Mouse (Mus musculus) CD4-positive, CD25-positive, alpha-beta regulatory T cell, adult 4 months (primary cell): ENCODE results near the gene Ncs1. TPM values are rescaled to one million over a fixed set of nuclear protein-coding genes. Genes with fewer than 3 reads are reported as not detected.

Experiments used
- ATAC-seq: one replicate; pipeline ENCODE4 v1.8.0; 2017
- polyA plus RNA-seq, 2 experiments: library from polyadenylated mRNA; unstranded; fragments of 100-300 nt; shearing (Covaris generic); gene quantifications; one replicate each; pipeline ENCODE4 v1.2.1; 2017

The Ncs1 gene
- polyA plus RNA-seq, 2 experiments from 2014 or later = 0.63 to 1.4 TPM

DNA sequence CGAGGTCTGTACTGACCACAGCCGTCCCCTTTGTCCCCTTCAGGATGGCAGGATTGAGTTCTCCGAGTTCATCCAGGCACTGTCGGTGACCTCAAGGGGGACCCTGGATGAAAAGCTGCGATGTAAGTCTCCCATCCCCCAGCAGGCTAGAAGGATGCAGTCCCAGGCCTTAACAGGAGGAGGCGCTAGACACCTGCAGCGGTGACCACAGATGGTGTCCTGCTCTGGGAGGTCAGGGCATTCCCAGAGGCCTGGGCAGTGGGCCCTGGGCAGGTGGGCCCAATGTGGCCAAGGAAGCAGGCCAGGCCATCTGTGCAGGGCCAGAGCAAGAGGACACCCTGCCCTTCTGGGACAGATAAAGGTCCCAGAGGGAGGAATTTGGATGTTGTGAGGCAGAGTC, 36.6 kb downstream of the Ncs1 start:
- ATAC-seq = no peak

DNA sequence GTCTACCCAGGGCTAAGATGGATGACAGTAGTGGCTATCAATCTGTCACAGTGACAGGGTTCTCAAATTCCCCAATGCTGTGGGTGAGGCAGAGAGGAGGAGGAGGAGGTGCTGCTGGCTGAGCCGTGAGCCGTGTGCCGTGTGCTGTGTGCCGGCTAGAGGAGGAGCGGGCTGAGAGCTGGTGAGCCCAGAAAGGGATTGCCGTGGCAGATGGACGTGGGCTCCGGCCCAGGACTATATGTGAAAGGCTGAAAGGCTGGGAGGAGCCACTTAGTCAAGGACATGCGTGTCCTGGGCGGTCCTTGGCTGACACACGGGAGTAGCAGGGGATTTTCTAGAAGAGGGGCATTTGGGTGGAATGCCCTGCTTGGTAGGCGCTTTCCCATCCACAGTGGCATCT, 37.3 kb downstream of the Ncs1 start:
- ATAC-seq = no peak

- ATAC-seq = no peak
Observed at GRCm38 (mm10) chr2:31284531-31284930, 38.9 kb downstream of the Ncs1 start.

- no peak for ATAC-seq
Observed at GRCm38 (mm10) chr2:31291421-31291820, 45.8 kb downstream of the Ncs1 start.

DNA sequence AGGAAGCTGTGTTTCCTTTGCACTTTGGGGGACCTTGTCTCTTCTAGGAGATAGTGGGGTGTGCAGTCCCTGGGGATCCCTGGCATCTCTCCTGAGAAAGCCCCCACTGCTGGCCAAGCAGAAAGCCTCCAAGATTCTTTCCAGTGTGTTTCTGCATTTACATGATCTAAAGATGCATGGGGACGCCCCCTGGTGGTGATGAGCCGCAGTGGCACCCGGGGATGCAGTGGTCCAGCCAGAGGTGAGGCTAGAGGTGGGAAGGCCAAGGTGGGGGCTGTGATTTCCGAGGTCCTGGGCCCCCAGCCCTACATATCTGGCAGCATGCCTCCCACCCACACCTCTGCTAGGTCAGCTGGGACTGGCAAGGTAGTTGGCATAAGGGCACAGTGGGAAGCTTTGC, 49.4 kb downstream of the Ncs1 start:
- no peak for ATAC-seq

- no peak for ATAC-seq
Observed at GRCm38 (mm10) chr2:31296395-31296794, 50.8 kb downstream of the Ncs1 start.

DNA sequence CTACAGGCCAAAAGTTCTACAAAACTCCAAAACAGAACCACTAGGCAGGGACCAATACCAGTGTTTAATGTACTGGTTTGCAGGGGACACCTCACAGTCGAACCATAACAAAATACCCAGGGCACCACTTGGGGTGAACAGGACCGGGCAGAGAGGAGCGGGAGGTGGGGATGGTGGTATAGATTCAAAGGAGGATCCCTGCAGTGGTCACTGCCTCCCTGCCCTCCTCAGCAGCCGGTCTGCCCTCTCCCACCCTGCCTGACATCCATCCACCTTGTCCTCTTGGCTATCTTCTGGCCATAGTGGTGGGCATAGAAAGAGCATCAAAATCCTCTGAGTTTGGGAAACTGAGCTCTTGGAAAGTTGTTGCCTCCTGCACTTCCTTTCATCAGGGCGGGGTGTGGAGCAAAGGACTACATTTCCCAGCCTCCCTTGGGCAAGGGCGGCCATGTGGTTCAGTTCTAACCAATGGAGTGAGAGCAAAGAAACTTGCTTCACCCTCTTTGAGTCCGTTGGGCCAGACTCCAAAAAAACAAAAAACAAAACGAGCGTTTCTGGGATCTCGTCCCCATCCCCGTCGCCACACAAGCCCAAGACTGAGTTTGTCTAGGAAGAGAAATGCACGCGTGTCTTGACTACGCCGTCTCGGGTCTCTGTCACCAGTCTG, 52.1 kb downstream of the Ncs1 start:
- ATAC-seq = peak; percentile 98

- no peak for ATAC-seq
Observed at GRCm38 (mm10) chr2:31298814-31299213, 53.2 kb downstream of the Ncs1 start.

- no peak for ATAC-seq
Observed at GRCm38 (mm10) chr2:31299266-31299665, 53.6 kb downstream of the Ncs1 start.

GRCm38 (mm10) chr2:31299996-31300395, 54.4 kb downstream of the Ncs1 start:
- no peak for ATAC-seq

GRCm38 (mm10) chr2:31303177-31303576, 57.6 kb downstream of the Ncs1 start:
- ATAC-seq = peak; percentile 71

GRCm38 (mm10) chr2:31304191-31304590, 58.6 kb downstream of the Ncs1 start:
- no peak for ATAC-seq

GRCm38 (mm10) chr2:31304801-31305665, 59.4 kb downstream of the Ncs1 start:
- no peak for ATAC-seq

GRCm38 (mm10) chr2:31305684-31306083, 60.1 kb downstream of the Ncs1 start:
- no peak for ATAC-seq

- ATAC-seq = no peak
Observed at GRCm38 (mm10) chr2:31308257-31308656, 62.6 kb downstream of the Ncs1 start.

- ATAC-seq = no peak
Observed at GRCm38 (mm10) chr2:31309549-31309948, 63.9 kb downstream of the Ncs1 start.

GRCm38 (mm10) chr2:31314007-31314465, 68.4 kb downstream of the Ncs1 start, which contains the start of gene Hmcn2:
TSS of gene Hmcn2 (plus strand) at chr2:31314415.
- ATAC-seq = no peak

GRCm38 (mm10) chr2:31318162-31318561, 72.5 kb downstream of the Ncs1 start:
- no peak for ATAC-seq

- no peak for ATAC-seq
Observed at GRCm38 (mm10) chr2:31319200-31319599, 73.6 kb downstream of the Ncs1 start.

DNA sequence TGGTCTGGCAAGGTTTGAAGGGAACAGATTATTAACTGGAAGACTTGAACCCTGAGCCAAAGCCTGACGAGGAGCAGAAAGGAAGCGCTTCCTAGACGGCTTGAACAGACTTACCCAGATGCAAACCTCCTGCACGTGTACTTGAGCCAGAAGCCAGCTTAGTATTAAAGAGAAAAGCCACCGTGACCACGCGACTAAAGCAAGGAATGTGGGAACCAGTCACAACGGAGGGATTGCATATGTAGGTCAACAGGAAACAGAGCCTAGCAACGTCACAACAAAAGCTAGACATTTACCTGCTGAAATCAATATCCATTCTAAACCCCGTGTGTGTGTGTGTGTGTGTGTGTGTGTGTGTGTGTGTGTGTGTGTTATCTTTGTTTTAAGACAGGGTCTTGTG, 81.6 kb downstream of the Ncs1 start:
- ATAC-seq = no peak

DNA sequence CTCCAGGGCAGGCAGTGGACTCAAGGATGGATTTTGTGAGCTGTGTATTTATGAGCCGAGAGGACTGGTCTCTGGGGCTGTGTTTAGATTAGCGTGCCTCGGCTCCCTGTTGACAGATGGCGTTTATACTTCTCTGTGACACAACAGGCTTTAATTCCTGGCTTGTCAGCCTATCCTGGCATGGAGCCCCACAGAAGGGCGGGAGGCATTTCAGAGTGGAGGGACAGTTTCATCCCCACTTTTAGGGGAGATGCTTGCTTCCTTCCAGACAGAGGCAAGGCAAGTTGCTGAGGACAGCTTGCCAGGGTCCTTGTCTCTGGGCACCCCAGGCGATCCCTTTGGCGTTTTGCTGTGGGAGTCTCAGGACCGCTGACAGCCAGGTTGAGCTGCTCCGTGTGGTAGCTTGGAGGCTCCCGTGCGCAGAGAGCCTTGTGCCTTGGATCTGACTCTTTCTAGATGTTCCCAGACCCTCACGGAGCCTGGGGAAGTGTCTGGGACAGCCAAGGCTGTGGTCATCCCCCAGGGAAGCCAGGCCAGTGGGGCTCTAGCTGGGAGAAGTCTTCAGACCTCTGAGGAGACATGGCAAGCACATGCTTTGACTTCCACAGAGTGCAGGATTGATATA, 92.2 kb downstream of the Ncs1 start:
- ATAC-seq = no peak

- no peak for ATAC-seq
Observed at GRCm38 (mm10) chr2:31339826-31340225, 94.2 kb downstream of the Ncs1 start.
